In the genomic region with DNA sequence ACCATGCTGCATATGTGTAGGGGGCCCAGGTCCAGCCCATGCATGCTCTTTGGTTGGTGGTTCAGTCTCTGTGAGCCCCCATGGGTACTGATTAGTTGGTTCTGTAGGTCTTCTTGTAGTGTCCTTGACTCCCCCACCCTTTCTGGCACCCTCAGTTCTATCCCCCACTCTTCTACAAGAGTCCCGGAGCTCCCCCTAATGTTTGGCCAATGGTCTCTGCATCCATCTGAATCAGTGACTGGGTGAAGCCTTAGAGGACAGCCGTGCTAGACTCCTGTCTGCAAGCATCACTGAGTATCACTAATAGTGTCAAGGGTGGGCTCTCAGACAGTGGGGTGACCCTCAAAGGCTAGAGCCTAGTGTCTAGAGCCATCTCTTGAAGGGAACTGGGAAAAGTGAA, we compare ENCODE assay signal across 29 mouse cellular contexts.
DNase-seq lines count a peak whose midpoint lies in the region; ATAC-seq and TF ChIP-seq lines count a peak whose summit lies in the region.
"Had no signal": no experiment of that assay in that cellular context is flagged by ENCODE, and none has a peak within 500 bp of the region (broad histone marks: within the 10 kb centered on the region; RNA-seq: fewer than 3 reads in every experiment).

No protein-coding gene starts in this region.

- no peaks in the 10 kb centered on the region for H3K27me3 ChIP-seq in forebrain, postnatal 0 days (ENCODE audit: insufficient read depth, low read length)
- H3K27me3 ChIP-seq in forebrain, embryonic 11.5 days (ENCODE audit: control insufficient read depth, insufficient read depth, low read length), result no peaks in the 10 kb centered on the region
- H3K27me3 ChIP-seq in midbrain, postnatal 0 days (ENCODE audit: insufficient read depth, low read length), result no peaks in the 10 kb centered on the region
- H3K27me3 ChIP-seq in midbrain, embryonic 15.5 days (replicated peaks), result no peaks in the 10 kb centered on the region
- H3K27me3 ChIP-seq: forebrain, embryonic 15.5 days; hindbrain, embryonic 15.5 days; limb, embryonic 15.5 days; liver, embryonic 13.5 days; midbrain, embryonic 12.5 days; neural tube, embryonic 15.5 days; stomach, embryonic 15.5 days had no signal

- no peak overlapping the region for H3K4me3 ChIP-seq in forebrain, postnatal 0 days (ENCODE audit: low read depth, low read length)
- H3K4me3 ChIP-seq in forebrain, embryonic 11.5 days (ENCODE audit: low read depth, low read length), result no peak overlapping the region
- H3K4me3 ChIP-seq in layer of hippocampus, adult 2 months, result no peak overlapping the region
- no peak overlapping the region for H3K4me3 ChIP-seq in midbrain, postnatal 0 days (ENCODE audit: low read depth, low read length)
- no peak overlapping the region for H3K4me3 ChIP-seq in midbrain, embryonic 15.5 days
- H3K4me3 ChIP-seq: forebrain, embryonic 15.5 days; heart, embryonic 13.5 days; hindbrain, embryonic 10.5 days; hindbrain, embryonic 15.5 days; limb, embryonic 10.5 days; limb, embryonic 15.5 days; liver, embryonic 13.5 days; midbrain, embryonic 12.5 days; neural tube, embryonic 15.5 days; stomach, embryonic 15.5 days had no signal

- H3K9ac ChIP-seq in forebrain, postnatal 0 days, result no peak overlapping the region
- no peak overlapping the region for H3K9ac ChIP-seq in forebrain, embryonic 11.5 days (ENCODE audit: low read length)
- H3K9ac ChIP-seq in midbrain, postnatal 0 days (replicated peaks; ENCODE audit: low read length, poor library complexity, severe bottlenecking), result no peak overlapping the region
- H3K9ac ChIP-seq in midbrain, embryonic 15.5 days, result no peak overlapping the region
- H3K9ac ChIP-seq: forebrain, embryonic 15.5 days; heart, embryonic 13.5 days; hindbrain, embryonic 15.5 days; limb, embryonic 15.5 days; liver, embryonic 13.5 days; midbrain, embryonic 12.5 days; neural tube, embryonic 15.5 days; stomach, embryonic 15.5 days had no signal

- no peak for DNase-seq in forebrain, postnatal 0 days
- no peak for DNase-seq in forebrain, embryonic 11.5 days (ENCODE audit: low spot score)
- no peak for DNase-seq in layer of hippocampus, adult 2 months (ENCODE audit: low spot score in 2 of 2)
- DNase-seq in layer of hippocampus, postnatal 36 days, result no peak
- peak; percentile 34 for DNase-seq in midbrain, postnatal 0 days (ENCODE audit: low spot score)
- DNase-seq in spleen, postnatal 14 days (ENCODE audit: low spot score in 2 of 2), result no peak
- DNase-seq: adrenal gland, postnatal 25 days; B cell, adult 2 months; cerebellum, adult 9-11 months; gastrocnemius, postnatal 10 days; heart, postnatal 10 days; kidney, postnatal 25 days; liver, embryonic 13.5 days; lung, adult 2 months; retina, postnatal 1 day; right cerebral cortex, postnatal 14 days; thymus, adult 18-20 months; thymus, postnatal 25 days had no signal

- H3K4me2 ChIP-seq in forebrain, postnatal 0 days (ENCODE audit: low read depth), result no peak overlapping the region
- no peak overlapping the region for H3K4me2 ChIP-seq in forebrain, embryonic 11.5 days (ENCODE audit: low read depth, low read length, severe bottlenecking)
- no peak overlapping the region for H3K4me2 ChIP-seq in midbrain, postnatal 0 days (ENCODE audit: low read depth, low read length, poor library complexity, severe bottlenecking)
- H3K4me2 ChIP-seq in midbrain, embryonic 15.5 days, result no peak overlapping the region
- H3K4me2 ChIP-seq: forebrain, embryonic 15.5 days; heart, embryonic 13.5 days; hindbrain, embryonic 15.5 days; limb, embryonic 15.5 days; liver, embryonic 13.5 days; midbrain, embryonic 12.5 days; neural tube, embryonic 15.5 days; stomach, embryonic 15.5 days had no signal

- 65% methylated on average over 2 of the region's 2 CpGs for WGBS in forebrain, postnatal 0 days
- 79% methylated on average over 2 of the region's 2 CpGs for WGBS in forebrain, embryonic 11.5 days
- WGBS in midbrain, postnatal 0 days, result 80% methylated on average over 2 of the region's 2 CpGs
- WGBS in midbrain, embryonic 15.5 days, result 80% methylated on average over 2 of the region's 2 CpGs

- H3K9me3 ChIP-seq in forebrain, postnatal 0 days (ENCODE audit: low read length), result no peaks in the 10 kb centered on the region
- no peaks in the 10 kb centered on the region for H3K9me3 ChIP-seq in forebrain, embryonic 11.5 days (ENCODE audit: control insufficient read depth, low read length)
- no peaks in the 10 kb centered on the region for H3K9me3 ChIP-seq in midbrain, postnatal 0 days (ENCODE audit: low read length)
- no peaks in the 10 kb centered on the region for H3K9me3 ChIP-seq in midbrain, embryonic 15.5 days
- H3K9me3 ChIP-seq: forebrain, embryonic 15.5 days; heart, embryonic 13.5 days; hindbrain, embryonic 10.5 days; hindbrain, embryonic 15.5 days; limb, embryonic 10.5 days; limb, embryonic 15.5 days; liver, embryonic 13.5 days; midbrain, embryonic 12.5 days; neural tube, embryonic 15.5 days; stomach, embryonic 15.5 days had no signal

- no peak for ATAC-seq in forebrain, postnatal 0 days
- no peak for ATAC-seq in forebrain, embryonic 11.5 days (replicated peaks; ENCODE audit: low FRiP score)
- no peak for ATAC-seq in midbrain, postnatal 0 days (ENCODE audit: low FRiP score)
- ATAC-seq in midbrain, embryonic 15.5 days (replicated peaks), result no peak
- ATAC-seq: forebrain, embryonic 15.5 days; intestine, embryonic 16.5 days had no signal

- TF ChIP-seq CTCF in forebrain, postnatal 0 days (IDR thresholded peaks at IDR 0.05; ENCODE audit: low read depth), result peak; percentile 30; the same call in 1 of the 2 replicates
- TF ChIP-seq CTCF in layer of hippocampus, adult 2 months (conservative IDR thresholded peaks at IDR 0.05), result peak; percentile 53
- TF ChIP-seq CTCF in midbrain, postnatal 0 days (IDR thresholded peaks at IDR 0.05), result peak; percentile 49

- H3K36me3 ChIP-seq in forebrain, postnatal 0 days (ENCODE audit: insufficient read depth), result peaks cover 16% of the 10 kb centered on the region; the same call in 1 of the 2 replicates
- H3K36me3 ChIP-seq in forebrain, embryonic 11.5 days (ENCODE audit: control insufficient read depth, insufficient read depth, low read length), result no peaks in the 10 kb centered on the region; the same call in 1 of the 2 replicates
- peaks cover 39% of the 10 kb centered on the region for H3K36me3 ChIP-seq in midbrain, postnatal 0 days (ENCODE audit: insufficient read depth, low read length)
- peaks cover 10% of the 10 kb centered on the region; the same call in 1 of the 2 replicates for H3K36me3 ChIP-seq in midbrain, embryonic 15.5 days (replicated peaks)
- H3K36me3 ChIP-seq: heart, embryonic 13.5 days; hindbrain, embryonic 10.5 days; limb, embryonic 10.5 days; limb, embryonic 15.5 days; liver, embryonic 13.5 days; midbrain, embryonic 12.5 days; stomach, embryonic 15.5 days had no signal

- H3K4me1 ChIP-seq in forebrain, postnatal 0 days (ENCODE audit: insufficient read depth), result no peaks in the 10 kb centered on the region
- no peaks in the 10 kb centered on the region for H3K4me1 ChIP-seq in forebrain, embryonic 11.5 days (replicated peaks; ENCODE audit: control insufficient read depth, insufficient read depth, low read length)
- H3K4me1 ChIP-seq in midbrain, postnatal 0 days (ENCODE audit: insufficient read depth, low read length), result no peaks in the 10 kb centered on the region
- no peaks in the 10 kb centered on the region for H3K4me1 ChIP-seq in midbrain, embryonic 15.5 days
- H3K4me1 ChIP-seq: forebrain, embryonic 15.5 days; heart, embryonic 13.5 days; hindbrain, embryonic 15.5 days; limb, embryonic 10.5 days; limb, embryonic 15.5 days; liver, embryonic 13.5 days; stomach, embryonic 15.5 days had no signal

- no peak overlapping the region for H3K27ac ChIP-seq in forebrain, postnatal 0 days (ENCODE audit: low read depth, low read length)
- no peak overlapping the region for H3K27ac ChIP-seq in forebrain, embryonic 11.5 days (ENCODE audit: low read depth, low read length)
- no peak overlapping the region for H3K27ac ChIP-seq in layer of hippocampus, adult 2 months
- H3K27ac ChIP-seq in midbrain, postnatal 0 days (ENCODE audit: low read depth, low read length), result no peak overlapping the region
- H3K27ac ChIP-seq in midbrain, embryonic 15.5 days, result no peak overlapping the region
- H3K27ac ChIP-seq: forebrain, embryonic 15.5 days; heart, embryonic 13.5 days; hindbrain, embryonic 10.5 days; hindbrain, embryonic 15.5 days; limb, embryonic 10.5 days; limb, embryonic 15.5 days; liver, embryonic 13.5 days; midbrain, embryonic 12.5 days; neural tube, embryonic 15.5 days; stomach, embryonic 15.5 days had no signal
